Mouse (Mus musculus) induced T-regulatory cell, adult 2 months (primary cell): Measurements from ENCODE around the gene Wdr95.

ENCODE experiments used
- DNase-seq: peaks from one replicate; pipeline ENCODE4 v3.0.0-alpha.2; 2012; ENCODE audit warnings: low read depth

Gene Wdr95

DNA sequence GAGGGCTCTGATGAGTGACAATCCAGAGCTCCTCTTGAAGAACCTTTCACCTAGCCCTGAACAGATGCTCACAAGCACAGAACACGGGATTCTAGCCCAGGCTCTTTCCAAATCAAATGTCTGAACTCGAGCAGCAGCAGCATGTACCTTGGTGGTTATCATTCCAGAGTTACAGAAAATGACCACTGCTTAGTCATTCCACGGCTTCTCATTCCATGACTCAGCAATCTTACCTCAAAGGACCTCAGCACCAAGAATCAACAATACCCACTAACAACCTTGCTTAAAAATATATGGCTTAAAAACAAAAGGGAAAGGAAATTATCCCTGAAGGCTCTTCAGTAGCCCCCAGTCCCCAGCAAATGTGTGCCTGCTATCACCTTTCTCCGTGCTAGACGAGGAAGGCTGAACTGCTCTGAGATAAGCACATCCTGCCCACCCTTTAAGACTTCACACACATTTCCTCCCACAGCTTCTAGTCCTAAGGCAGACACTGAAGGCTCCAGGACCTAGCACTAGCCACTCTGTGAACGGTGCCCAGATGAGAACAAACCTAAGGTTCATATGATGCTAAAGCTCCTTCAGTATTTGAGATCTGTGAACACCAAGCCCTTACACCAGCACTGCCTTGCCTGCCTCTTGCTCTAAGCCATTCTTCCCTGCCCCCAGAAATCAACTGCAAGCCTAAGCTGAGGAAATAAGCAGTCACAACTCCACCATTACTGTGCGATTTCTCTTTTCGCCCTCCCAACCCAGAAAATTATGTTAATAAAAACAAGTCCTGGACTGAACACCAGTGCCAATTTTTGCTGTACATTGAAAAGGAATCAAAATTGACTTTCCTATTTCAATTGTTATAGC, 95.6 kb downstream of the Wdr95 start:
- DNase-seq = no peak

DNA sequence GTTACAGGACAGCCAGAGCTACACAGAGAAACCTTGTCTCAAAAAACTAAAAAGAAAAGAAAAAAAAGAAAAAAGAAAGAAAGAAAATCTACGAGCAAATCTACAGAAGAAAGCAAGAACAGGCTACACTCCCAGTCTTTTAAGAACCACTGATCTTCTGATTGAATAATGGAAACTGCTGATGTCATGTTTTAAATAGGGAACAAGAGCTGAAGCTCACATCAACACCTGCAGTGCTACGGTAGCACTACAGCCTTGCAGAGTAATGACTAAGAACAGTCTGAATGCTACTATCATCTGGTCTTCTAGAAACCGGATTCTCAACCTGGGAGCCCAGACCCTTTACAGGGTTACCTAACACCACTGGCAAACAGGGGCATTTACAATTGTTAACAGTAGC, 97.1 kb downstream of the Wdr95 start:
- DNase-seq = no peak

DNA sequence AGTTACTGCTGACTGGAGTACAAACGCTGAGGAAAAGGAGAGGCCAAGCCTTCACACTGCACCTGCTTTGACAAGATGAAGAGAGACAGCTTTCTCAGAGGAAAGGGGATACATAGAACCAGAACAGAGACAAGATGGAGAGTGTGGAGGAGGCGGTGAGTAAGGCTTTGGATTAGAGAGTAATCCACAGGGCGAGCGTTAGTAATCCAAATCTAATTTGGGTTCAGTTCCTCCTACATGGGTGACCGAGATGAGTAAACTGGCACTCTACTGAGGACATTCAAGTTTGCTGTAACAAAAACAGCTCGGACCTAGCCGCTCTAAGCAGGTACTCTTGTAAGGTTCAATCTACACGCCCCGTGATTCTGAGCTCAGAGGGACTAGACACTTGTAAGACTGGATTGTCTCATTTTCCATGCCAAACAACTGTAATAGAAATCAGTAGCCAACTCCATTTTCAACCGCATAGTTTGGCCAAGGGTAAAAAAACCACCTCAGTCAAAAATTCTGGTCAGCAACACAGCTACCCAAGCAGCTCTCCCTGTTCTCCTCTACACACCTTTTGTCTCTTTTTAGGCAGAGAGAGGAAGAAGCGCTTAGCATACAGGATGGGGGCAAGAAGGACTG, 106.0 kb downstream of the Wdr95 start:
- DNase-seq = peak; percentile 29

DNA sequence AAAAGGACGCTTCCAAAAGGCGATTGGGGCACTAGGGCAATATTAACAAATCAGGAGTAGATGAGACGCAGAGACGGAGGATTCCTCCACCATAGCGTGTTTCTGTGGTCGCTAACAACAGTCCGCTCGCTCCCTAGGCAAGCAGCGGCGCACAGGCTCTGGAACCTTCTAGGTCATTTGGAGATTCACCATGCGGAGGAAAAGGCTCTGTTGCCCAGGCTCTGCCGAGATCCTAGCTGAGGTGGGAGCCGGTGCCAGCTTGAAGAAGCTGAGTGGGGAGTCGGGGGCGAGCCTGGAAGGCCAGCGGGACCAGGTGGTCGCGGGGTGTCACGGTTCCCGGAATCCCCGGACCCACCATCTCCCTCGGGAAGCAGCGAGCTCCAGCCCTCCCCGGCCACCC, 107.1 kb downstream of the Wdr95 start:
- DNase-seq = peak; percentile 52

DNA sequence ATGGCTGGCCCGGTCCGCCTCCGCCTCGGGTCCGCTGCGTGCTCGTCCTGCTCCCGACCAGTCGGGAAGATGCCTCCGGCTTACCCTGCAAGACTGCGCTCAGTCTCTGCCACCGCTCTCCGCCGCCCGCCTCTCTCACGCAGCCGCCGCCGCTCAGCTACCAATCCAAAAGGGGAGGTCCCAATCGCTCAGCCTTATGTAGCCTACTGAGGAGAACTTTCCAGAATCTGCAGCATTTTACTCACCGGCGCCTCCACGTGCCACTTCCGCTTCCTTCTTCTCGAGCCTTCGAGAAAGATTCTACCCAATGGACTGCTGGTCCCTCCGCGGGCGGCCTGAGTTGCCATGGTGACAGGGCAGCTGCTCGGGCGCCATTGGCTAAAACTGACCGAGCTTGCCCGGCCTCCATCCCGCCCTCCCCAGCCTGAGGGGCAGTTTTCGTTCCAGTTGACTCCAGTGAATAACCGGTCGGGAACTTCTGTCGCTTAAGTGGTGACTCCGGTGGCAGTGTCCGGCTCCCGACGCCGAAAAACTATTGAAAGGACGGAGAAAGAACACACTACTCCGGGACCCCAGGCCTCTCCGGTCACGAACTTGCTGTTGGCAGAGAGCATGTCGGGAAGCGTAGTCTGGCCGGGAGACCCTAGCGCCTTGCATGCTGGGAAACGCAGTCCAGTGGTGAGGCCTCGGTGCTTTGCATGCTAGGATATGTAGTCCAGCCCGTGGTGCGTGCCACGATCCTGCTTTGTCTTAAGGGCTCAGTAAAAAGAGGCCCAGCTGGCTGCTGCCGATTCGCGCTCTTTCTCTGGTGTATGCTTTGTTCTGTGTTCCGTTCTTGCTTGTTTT, 107.8 kb downstream of the Wdr95 start, which contains the start of gene Hsph1:
Hsph1 (minus strand) TSS at position 302 of the 846 bp plus-strand sequence.
- peak; percentile 99 for DNase-seq

DNA sequence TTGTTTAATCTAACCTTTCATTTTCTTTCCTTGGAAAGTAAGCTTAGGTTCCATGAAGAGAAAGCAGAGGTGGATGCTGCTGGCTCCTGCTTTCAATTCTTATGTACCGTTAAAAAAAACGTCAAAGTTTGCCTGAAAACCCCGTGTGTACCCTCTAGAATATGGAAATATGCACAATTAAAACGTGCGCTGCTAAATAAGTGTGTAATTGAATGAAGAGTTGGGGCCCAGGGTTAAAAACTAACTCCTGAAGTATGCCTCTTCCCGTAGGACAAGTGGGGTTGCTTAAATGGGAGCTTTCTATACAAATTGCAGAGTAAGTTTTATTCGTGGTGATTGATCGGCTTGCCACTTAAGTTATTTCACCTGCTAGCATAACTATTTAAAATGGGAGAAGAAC, 108.8 kb downstream of the Wdr95 start:
- no peak for DNase-seq

DNA sequence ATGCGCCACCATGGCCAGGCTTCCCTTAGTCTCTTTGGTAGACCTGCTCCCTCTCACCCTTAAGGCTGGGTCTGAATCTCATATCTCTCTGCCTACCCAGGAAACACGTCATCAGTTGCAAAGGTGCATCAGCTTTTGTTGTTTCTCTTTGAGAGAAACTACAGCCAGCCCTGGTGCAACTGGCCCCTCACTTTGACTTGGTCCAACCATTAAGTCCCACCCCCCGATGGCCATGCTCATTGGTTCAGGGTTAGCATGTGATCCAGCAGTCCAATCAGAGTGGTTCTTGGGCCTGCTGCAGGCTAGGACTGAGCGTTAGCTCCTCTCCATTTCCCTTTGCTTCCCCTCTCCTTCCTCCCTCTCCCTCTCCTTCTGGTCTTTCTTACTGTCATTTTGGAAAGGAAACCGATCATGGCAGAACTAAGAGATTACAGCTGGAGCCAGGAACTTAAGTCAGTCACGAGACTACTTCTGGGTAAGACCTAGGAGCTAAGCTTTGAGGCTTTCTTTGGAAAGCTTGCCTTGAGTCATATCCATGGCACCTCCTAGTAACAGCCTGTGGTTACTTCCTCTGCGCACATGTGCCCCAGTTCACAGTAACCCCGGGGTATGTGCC, 112.9 kb downstream of the Wdr95 start:
- DNase-seq = no peak

DNA sequence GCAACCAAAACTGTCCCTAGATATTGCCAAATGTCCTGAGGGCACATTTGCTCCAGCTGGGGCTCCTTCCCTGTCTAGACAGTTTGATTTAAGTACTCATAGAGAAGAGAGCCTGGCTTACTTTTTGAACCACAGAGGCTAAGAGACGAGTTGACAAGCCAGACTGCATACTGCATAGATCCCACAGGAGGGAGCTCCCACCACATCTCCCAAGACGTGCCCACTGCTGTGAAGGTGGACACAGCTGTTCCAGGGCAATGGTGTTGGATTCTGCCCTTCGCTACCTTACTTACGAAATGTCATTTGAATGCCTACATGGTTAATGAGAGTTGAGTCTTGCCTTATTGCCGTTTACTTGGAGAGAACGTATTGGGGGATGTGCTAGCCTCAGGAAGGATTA, 113.9 kb downstream of the Wdr95 start:
- no peak for DNase-seq

DNA sequence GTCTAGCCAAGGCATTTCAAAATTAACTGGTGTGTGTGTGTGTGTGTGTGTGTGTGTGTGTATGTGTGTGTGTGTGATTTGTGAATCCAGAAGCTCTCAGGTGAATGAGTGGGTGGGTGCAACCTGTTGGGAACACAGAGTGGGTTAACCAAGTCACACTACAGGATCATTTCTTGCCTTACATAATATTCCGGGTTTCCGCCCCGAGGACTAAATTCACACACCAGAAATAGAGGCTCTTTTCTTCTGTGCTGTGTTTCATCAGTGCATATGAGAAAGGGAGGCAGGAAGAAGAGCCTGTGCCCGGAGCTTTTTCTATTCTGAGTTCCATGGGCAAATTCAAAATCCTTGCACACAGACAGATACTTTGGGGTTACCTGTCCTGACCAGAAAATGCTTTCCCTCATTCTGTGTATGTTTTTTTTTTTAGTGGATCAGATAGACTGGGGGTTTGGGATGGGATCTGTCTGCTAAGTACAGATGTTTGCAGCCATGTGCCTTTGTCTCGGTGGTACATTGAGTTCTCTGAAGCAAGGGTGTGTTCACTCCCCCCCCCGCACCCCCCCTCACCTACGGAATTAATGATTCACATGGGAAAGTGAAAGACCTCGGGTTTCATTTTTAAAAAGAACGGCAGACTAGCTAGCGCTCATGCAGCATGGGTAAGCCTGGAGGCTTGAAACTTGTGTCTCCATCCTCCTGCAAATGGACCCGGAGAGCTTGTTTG, 114.5 kb downstream of the Wdr95 start:
- DNase-seq = no peak

DNA sequence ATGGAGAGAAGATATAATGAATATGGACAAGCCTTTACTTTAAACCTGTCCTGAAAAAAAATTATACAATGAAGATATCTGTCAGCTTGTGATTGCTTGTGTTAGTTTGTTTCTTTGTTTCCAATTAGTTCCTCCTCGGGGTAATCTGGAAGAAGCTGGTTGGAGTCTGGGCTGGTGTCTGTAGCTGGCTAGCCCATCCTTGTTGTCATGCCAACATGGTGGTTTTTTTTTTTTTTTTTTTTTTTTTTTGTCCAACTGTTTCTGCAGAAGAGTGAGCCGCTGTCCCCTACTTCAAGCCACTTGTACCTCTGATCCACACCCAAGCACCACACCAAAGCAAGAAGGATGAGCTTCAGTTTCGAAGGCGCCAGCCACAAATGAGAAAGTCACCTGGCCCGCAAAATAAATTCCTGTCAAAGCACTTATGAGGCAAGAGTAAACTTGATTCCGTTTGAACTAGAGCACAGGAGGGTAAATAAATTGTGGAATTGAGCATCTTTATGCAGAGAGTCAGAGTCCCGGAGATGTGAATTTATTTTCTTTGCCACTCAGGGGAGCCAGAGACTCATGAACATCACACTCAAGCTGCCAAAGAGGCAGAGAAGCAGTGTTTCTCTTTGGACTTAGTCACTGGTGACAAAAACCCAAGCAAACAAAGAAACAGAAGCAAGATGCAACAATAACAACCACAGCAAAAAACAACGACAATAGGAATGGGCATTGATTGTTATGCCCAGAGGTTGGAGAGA, 119.1 kb downstream of the Wdr95 start:
- DNase-seq = no peak

GRCm38 (mm10) chr5:149648196-149648595, 119.7 kb downstream of the Wdr95 start:
- no peak for DNase-seq

- no peak for DNase-seq
Observed at GRCm38 (mm10) chr5:149648895-149649406, 120.5 kb downstream of the Wdr95 start.

DNA sequence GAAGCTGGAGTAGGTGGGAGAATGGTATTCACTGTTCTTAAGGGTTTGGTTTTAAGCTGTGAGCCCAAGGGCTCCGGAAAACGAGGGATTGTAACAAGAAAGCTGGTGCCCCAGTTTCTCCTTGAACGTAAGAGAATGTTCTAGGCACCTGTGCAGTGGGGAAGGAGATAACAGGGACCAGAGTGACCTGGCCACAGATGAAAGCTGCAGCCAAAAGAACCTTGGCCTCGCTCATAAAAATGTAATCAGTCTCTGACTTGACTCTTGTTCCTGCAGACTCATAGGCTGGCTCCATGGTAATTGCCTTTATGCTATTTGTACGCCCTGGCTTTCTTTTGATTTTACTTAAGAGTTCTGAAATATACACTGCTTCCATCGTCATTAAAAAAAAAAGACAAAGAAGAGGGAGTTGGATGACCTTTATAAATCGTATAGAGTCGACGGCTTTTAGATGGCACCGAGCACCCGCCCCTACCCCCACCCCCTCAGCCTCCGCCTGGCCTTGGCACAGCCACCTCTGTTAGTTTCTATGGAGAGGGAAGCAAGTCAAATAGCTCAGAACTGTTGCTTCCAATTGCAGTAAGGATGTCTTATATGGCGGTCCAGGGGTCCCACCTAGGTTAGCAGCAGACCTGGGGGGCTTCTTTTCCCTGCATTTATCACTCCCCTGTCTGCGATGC, 121.2 kb downstream of the Wdr95 start:
- no peak for DNase-seq

- no peak for DNase-seq
Observed at GRCm38 (mm10) chr5:149650179-149650553, 121.7 kb downstream of the Wdr95 start.

DNA sequence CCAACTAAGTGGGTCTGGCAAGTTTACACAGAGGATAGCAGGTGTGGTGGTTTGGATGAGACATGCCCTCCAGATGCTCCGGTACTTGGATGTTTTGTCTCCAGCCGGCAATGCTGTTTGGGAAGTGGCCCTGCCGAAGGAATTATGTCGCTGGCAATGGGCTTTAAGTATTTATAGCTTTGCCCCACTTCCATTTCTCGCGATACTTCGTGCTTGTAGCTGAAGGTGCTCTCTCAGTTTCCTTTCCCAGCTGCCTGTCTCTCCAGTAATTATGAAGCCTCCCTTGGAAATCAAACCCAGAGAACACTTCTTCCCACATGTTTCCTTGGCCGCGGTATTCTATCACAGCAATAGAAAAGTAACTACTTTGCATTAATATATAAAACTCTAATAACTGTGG, 127.2 kb downstream of the Wdr95 start:
- no peak for DNase-seq

GRCm38 (mm10) chr5:149658022-149658421, 129.5 kb downstream of the Wdr95 start:
- DNase-seq = no peak

GRCm38 (mm10) chr5:149658741-149659413, 130.4 kb downstream of the Wdr95 start:
- no peak for DNase-seq

DNA sequence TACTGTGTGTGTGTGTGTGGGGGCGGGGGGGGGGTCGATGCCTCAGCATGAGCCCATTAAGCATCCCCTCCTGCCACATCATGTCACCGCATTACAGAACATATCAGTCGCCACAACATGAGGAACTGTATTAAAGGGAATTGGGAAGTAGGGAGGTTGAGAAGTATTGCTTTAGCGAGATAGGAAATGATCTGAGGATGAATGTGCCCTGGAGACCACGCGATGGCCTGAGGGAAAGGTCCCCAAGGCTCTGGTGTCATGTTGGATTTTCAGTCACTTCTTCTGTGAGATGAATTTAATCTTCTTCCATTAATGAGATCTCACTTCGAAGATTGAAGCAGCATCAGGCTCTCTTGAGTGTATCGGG, 130.9 kb downstream of the Wdr95 start:
- DNase-seq = no peak

DNA sequence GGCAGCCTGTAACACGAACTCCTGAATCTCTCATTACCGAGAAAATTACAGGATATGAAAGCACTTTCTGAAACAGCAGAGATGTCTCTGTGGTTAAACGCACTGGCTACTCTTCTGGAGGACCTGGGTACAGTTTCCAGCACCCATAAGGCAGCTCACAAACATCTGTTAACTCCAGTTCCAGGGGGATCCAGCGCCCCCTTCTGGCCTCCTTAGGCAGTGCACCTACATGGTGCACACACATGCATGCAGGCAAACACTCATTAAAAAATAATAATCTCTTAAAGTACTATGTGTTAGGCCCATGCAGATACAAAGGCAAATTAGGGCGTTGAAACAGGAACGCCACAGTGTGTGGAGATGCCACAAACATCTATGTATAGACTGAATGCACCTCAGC, 132.9 kb downstream of the Wdr95 start:
- no peak for DNase-seq
